Mouse (Mus musculus) kidney, embryonic 14.5 days (tissue): ENCODE results near the gene Fam207a. TPM values are rescaled to one million over a fixed set of nuclear protein-coding genes. Genes with fewer than 3 reads are reported as not detected.

Source experiments
- ATAC-seq: fragments of 200-750 bp; cut with Nextera tagmentation; 2 replicates; pipeline ENCODE4 v1.8.0; 2017; ENCODE audit warnings: moderate number of reproducible peaks, mild to moderate bottlenecking, moderate TSS enrichment, moderate library complexity; ENCODE audit not compliant: low FRiP score, low TSS enrichment
- H3K27ac ChIP-seq: fragments of 300-500 bp; sonication (generic); 2 replicates; pipeline ENCODE4 v1.5.1; 2014; ENCODE audit warnings: low read depth, mild to moderate bottlenecking, low read length, moderate library complexity, mixed read lengths
- H3K27me3 ChIP-seq: fragments of 300-500 bp; sonication (generic); 2 replicates; pipeline ENCODE4 v1.6.1; 2014; ENCODE audit warnings: mild to moderate bottlenecking, low read length; ENCODE audit not compliant: control insufficient read depth, insufficient read depth
- H3K36me3 ChIP-seq: fragments of 300-500 bp; sonication (generic); 2 replicates; pipeline ENCODE4 v1.6.1; 2014; ENCODE audit warnings: low read length, mixed read lengths; ENCODE audit not compliant: control insufficient read depth, insufficient read depth
- H3K4me1 ChIP-seq: fragments of 300-500 bp; sonication (generic); 2 replicates; pipeline ENCODE4 v1.6.1; 2014; ENCODE audit warnings: low read length, mixed read lengths; ENCODE audit not compliant: control insufficient read depth, insufficient read depth
- H3K4me2 ChIP-seq: fragments of 300-500 bp; sonication (generic); replicated peaks from 2 replicates; pipeline ENCODE4 v1.6.1; 2014; ENCODE audit warnings: low read depth, mild to moderate bottlenecking, low read length
- H3K4me3 ChIP-seq: fragments of 300-500 bp; sonication (generic); 2 replicates; pipeline ENCODE4 v1.5.1; 2014; ENCODE audit warnings: mild to moderate bottlenecking, low read length
- H3K9ac ChIP-seq: fragments of 300-500 bp; sonication (generic); 2 replicates; pipeline ENCODE4 v1.6.1; 2014; ENCODE audit warnings: low read depth, mild to moderate bottlenecking, low read length, moderate library complexity
- H3K9me3 ChIP-seq: fragments of 300-500 bp; sonication (generic); 2 replicates; pipeline ENCODE4 v1.6.1; 2016; ENCODE audit warnings: low read length; ENCODE audit not compliant: control insufficient read depth
- WGBS: fragments of 180-500 bp; shearing (Covaris S2); extraction: QIAGEN DNeasy Blood & Tissue Kit; methylation state at CpG from one replicate; pipeline ENCODE4 v1.1.7; 2014; 5-methylcytosine and 5-hydroxymethylcytosine counted together
- polyA plus RNA-seq: library from polyadenylated mRNA; unstranded; fragments of >200 nt; fragmentation: Nextera tagmentation; extraction: Ambion mirVana; gene quantifications from 2 replicates; pipeline ENCODE4 v1.2.1, GENCODE M21; 2014

Fam207a gene
- polyA plus RNA-seq, 1 experiment from 2014 or later, result 36.5 TPM

- Histone ChIP-seq H3K4me3 (no peak overlapping the region), H3K9me3 (no peaks in the 10 kb centered on the region), H3K27ac (no peak overlapping the region), H3K4me1 (no peaks in the 10 kb centered on the region), H3K9ac (no peak overlapping the region), H3K36me3 (no peaks in the 10 kb centered on the region), H3K4me2 (no peak overlapping the region), H3K27me3 (no peaks in the 10 kb centered on the region)
- ATAC-seq, result no peak
- WGBS, result 84% methylated on average over 5 of the region's 5 CpGs
Observed at GRCm38 (mm10) chr10:77552162-77552561, 36.6 kb upstream of the Fam207a start.

- H3K27ac ChIP-seq, result no peak overlapping the region
- no peak for ATAC-seq
- no peak overlapping the region for H3K4me2 ChIP-seq
- H3K9me3 ChIP-seq, result no peaks in the 10 kb centered on the region
- H3K9ac ChIP-seq, result no peak overlapping the region
- H3K27me3 ChIP-seq, result no peaks in the 10 kb centered on the region
- H3K36me3 ChIP-seq, result no peaks in the 10 kb centered on the region
- H3K4me1 ChIP-seq, result no peaks in the 10 kb centered on the region
- WGBS, result 74% methylated on average over 11 of the region's 11 CpGs
- no peak overlapping the region for H3K4me3 ChIP-seq
Observed at GRCm38 (mm10) chr10:77550874-77551273, 35.3 kb upstream of the Fam207a start.

- Histone ChIP-seq H3K4me1 (no peaks in the 10 kb centered on the region), H3K27me3 (no peaks in the 10 kb centered on the region), H3K9me3 (no peaks in the 10 kb centered on the region), H3K4me3 (no peak overlapping the region), H3K36me3 (no peaks in the 10 kb centered on the region), H3K27ac (no peak overlapping the region), H3K4me2 (no peak overlapping the region), H3K9ac (no peak overlapping the region)
- WGBS, result 92% methylated on average over 10 of the region's 10 CpGs
- no peak for ATAC-seq
Observed at GRCm38 (mm10) chr10:77548576-77548975, 33.0 kb upstream of the Fam207a start.

GRCm38 (mm10) chr10:77544916-77545315 is 29.3 kb upstream of the Fam207a start:
- WGBS, result 84% methylated on average over 5 of the region's 5 CpGs
- H3K27ac ChIP-seq, result no peak overlapping the region
- H3K4me3 ChIP-seq, result no peak overlapping the region
- no peaks in the 10 kb centered on the region for H3K27me3 ChIP-seq
- H3K4me2 ChIP-seq, result no peak overlapping the region
- H3K4me1 ChIP-seq, result no peaks in the 10 kb centered on the region
- H3K9ac ChIP-seq, result no peak overlapping the region
- no peak for ATAC-seq
- no peaks in the 10 kb centered on the region for H3K36me3 ChIP-seq
- H3K9me3 ChIP-seq, result no peaks in the 10 kb centered on the region

- no peak overlapping the region for H3K4me3 ChIP-seq
- 44% methylated on average over 7 of the region's 7 CpGs for WGBS
- H3K4me2 ChIP-seq, result no peak overlapping the region
- no peak overlapping the region for H3K9ac ChIP-seq
- no peak for ATAC-seq
- no peaks in the 10 kb centered on the region for H3K36me3 ChIP-seq
- H3K27ac ChIP-seq, result no peak overlapping the region
- no peaks in the 10 kb centered on the region for H3K4me1 ChIP-seq
- no peaks in the 10 kb centered on the region for H3K9me3 ChIP-seq
- H3K27me3 ChIP-seq, result no peaks in the 10 kb centered on the region
Observed at GRCm38 (mm10) chr10:77543226-77543625, 27.6 kb upstream of the Fam207a start.

GRCm38 (mm10) chr10:77541864-77542666 is 26.5 kb upstream of the Fam207a start:
- H3K9ac ChIP-seq, result no peak overlapping the region
- 81% methylated on average over 10 of the region's 10 CpGs for WGBS
- no peak overlapping the region for H3K27ac ChIP-seq
- H3K36me3 ChIP-seq, result no peaks in the 10 kb centered on the region
- no peaks in the 10 kb centered on the region for H3K9me3 ChIP-seq
- H3K27me3 ChIP-seq, result no peaks in the 10 kb centered on the region
- H3K4me1 ChIP-seq, result no peaks in the 10 kb centered on the region
- no peak overlapping the region for H3K4me2 ChIP-seq
- no peak for ATAC-seq
- H3K4me3 ChIP-seq, result no peak overlapping the region

GRCm38 (mm10) chr10:77540576-77541102 is 25.1 kb upstream of the Fam207a start:
- H3K4me3 ChIP-seq, result no peak overlapping the region
- H3K27ac ChIP-seq, result no peak overlapping the region
- H3K4me2 ChIP-seq, result no peak overlapping the region
- H3K9me3 ChIP-seq, result no peaks in the 10 kb centered on the region
- H3K4me1 ChIP-seq, result no peaks in the 10 kb centered on the region
- H3K27me3 ChIP-seq, result no peaks in the 10 kb centered on the region
- no peaks in the 10 kb centered on the region for H3K36me3 ChIP-seq
- 84% methylated on average over 4 of the region's 4 CpGs for WGBS
- ATAC-seq, result no peak
- no peak overlapping the region for H3K9ac ChIP-seq

GRCm38 (mm10) chr10:77539320-77539945 is 23.8 kb upstream of the Fam207a start:
- no peaks in the 10 kb centered on the region for H3K36me3 ChIP-seq

More at GRCm38 (mm10) chr10:77539320-77539945, 23.8 kb upstream of the Fam207a start:
- Histone ChIP-seq H3K9me3 (no peaks in the 10 kb centered on the region), H3K4me3 (no peak overlapping the region), H3K9ac (no peak overlapping the region), H3K27ac (no peak overlapping the region), H3K27me3 (no peaks in the 10 kb centered on the region), H3K4me1 (no peaks in the 10 kb centered on the region), H3K4me2 (no peak overlapping the region)
- 71% methylated on average over 7 of the region's 7 CpGs for WGBS
- ATAC-seq, result no peak
